Mouse (Mus musculus) olfactory bulb, adult 2 months (tissue): Measurements from ENCODE around the gene AI661453.

ENCODE experiments used
- CTCF ChIP-seq: fragments of 200-500 bp; IDR thresholded peaks from 2 replicates; pipeline ENCODE4 v1.5.1; 2012; ENCODE audit warnings: low read depth, mild to moderate bottlenecking, low read length, moderate library complexity; ENCODE audit not compliant: insufficient read depth
- POLR2A ChIP-seq: fragments of 200-500 bp; IDR thresholded peaks from 2 replicates; pipeline ENCODE4 v1.6.1; 2012; ENCODE audit warnings: mild to moderate bottlenecking, low read depth, low read length, moderate library complexity; ENCODE audit not compliant: insufficient read depth

GRCm38 (mm10) chr17:47482401-47482800 lies 46.0 kb downstream of the AI661453 start:
- TF ChIP-seq POLR2A = no peak
- TF ChIP-seq CTCF = no peak
